Mouse (Mus musculus): ENCODE data around the gene Ak4.
"Not testable (repeated sequence)": the region's sequence is repeated elsewhere in the genome, so short reads cannot be mapped to it uniquely, and the experiment has no call there.

Gene Ak4

DNA sequence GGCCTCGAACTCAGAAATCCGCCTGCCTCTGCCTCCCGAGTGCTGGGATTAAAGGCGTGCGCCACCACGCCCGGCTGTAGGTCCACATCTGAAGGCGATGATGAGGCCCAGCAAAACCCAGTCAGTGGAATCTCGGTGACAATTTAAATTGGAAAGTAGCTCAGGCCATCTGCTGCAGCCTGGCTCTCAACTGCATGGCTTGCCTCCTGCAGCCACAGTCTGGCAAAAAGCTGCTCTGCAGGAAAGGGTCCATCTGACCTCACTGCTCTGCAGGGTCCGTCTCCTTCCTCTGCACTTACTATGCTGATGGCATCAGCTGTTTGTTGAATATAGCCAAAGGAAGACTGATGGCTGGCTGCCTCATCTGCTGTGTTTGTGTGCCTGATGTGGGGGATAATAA lies 3.9 kb downstream of the Ak4 start:
- in situ Hi-C loops (cut with MboI; ENCODE audit: low sequenced_read_pairs): no loop called here

DNA sequence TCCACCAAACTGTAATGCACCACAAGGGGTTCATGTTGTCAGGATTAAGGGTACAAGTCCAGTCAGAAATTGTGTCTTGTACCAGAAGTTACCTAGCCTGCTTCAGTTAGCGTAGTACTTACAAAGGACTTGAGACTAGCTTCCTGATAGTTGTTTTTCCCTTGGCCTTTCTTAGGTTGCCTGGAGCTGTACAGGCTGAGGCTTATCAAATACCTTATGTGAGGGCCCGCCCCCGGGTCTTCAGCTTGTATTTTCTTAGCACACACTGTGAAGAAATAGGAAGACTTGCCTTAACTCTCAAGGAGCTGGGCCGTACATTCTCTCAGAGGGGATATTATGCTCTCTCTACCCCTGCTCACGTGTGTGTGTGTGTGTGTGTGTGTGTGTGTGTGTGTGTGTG lies 4.5 kb downstream of the Ak4 start:
- in situ Hi-C loops (cut with MboI; ENCODE audit: low sequenced_read_pairs): no loop called here

DNA sequence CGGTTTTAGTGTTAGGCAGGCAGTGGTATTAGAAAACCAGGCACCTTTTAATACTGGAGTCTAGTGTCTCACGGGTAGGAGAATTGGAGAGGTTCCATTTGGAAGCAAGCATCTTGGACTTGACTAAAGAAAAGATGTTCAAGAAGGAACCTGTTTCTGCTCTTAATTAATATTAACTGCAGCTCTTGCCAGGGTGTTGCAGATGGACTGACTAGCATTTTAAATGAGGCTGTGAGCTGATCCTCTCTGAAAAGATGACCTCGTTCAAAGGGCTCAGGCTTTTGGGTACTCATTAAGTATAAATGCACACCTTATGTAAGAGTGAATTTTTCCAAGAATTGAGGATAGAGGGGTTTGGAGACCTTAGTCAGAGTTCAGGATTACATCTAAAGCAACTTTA lies 5.4 kb downstream of the Ak4 start:
- in situ Hi-C loops (cut with MboI; ENCODE audit: low sequenced_read_pairs): no loop called here

DNA sequence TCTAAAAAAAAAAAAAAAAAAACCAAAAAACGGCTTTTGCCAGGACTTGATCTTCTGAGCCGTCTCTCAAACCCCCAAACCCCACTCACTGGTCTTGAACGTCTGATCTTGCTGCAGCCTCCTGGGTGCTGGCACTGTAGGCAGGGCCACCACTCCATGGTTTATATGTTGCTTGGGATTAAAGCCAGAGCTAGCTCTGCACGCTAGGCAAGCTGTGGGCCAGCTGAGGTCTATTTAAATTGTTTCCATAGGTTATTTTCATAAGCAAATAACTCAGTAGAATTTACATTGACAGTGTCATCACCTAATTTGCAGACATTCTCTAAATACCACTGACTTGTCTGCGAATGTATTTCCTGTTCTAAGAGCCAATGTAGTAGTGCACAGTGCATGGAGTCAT lies 6.0 kb downstream of the Ak4 start:
- in situ Hi-C loops (cut with MboI; ENCODE audit: low sequenced_read_pairs): no loop called here

DNA sequence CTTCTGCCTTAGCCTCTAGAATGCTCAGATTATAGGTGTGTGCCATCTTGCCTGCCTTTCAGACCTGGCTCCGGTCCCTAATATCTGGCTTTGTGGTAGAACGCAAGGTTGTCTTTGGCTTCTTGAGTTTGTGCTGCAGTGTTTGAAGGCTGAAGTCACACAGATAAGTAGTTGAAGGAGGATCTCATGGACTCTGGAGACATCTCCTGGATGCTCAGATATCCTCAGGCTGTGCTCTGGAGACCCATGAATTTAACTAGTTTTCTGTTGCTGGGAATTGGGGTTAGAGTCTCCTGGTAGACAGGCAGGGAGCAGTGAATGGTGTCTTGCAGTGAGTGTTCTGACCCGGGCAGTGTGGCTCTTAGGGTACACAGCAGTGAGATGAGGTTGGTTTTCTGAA lies 6.6 kb downstream of the Ak4 start:
- in situ Hi-C loops (cut with MboI; ENCODE audit: low sequenced_read_pairs): no loop called here

DNA sequence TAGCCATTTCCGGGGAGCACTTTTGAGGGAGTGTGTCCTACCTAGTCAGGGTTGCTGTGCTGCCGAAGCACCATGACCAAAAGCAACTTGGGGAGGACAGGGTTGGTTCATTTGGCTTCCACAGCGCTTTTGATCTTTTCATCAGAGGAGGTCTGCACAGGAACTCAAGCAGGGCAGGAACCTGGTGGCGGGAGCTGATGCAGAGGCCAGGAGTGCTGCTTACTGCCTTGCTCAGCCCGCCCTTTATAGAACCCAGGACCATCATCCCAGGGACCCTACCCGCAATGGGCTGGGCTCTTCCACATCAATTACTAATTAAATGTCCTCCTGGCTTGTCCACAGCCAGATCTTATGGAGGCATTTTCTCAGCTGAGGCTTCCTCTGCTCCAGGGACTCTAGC lies 7.5 kb downstream of the Ak4 start:
- in situ Hi-C loops (cut with MboI; ENCODE audit: low sequenced_read_pairs): no loop called here

DNA sequence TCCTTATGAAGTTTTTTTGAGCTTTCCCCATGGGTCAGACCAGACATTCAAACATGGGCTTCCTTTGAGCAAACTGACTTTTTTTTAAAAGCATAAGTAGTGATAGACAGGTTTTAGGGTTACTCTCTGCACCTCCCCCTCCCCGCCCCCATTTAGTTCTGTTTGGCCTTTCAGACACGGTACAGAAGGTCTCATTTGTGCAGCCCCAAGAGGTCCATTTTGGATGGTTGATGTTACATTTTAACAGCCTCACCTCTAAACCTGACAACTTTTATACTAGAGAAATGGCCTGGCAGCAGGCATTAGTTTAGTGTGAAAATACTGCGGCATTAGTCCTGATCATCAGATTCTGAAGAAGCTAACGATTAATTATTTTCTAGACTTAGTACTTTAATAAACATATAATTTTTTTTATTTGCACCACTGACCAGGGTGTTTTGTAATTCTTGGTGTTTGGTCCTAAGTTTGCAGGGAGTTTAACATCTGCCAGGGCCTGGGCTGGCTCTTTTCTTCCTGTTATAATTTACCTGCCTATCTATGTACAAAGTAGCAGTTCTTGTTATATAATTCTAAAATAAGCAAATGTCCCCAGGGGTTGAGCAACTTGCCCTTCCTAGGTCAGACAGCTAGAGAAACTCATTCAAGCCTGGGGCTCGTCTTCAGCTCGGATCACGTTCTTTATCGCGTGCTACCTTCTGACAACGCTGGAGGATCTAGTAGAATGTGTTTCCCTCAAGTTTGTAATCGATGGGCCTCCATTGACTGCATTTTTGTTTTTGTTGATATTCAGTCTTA lies 9.0 kb downstream of the Ak4 start:
- in situ Hi-C loops (cut with MboI; ENCODE audit: low sequenced_read_pairs): no loop called here

DNA sequence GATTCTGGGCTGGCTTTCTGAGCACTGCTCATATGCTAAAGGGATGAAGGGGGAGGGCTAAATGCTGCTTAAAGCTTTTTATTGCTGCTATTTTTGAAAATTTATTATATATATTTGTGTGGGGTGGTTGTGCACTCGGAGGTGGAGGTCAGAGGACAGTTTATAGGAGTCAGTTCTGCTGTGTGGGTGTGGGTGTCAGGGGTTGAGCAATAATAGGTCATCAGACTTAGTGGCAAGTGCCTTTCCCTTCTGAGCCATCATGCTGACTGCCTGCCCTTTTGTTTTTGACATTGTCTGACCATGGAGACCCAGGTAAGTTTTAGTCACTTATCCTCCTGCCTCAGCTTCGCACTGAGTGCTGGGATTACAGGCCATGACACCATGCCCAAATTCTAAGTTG lies 10.0 kb downstream of the Ak4 start:
- in situ Hi-C loops (cut with MboI; ENCODE audit: low sequenced_read_pairs): no loop called here

DNA sequence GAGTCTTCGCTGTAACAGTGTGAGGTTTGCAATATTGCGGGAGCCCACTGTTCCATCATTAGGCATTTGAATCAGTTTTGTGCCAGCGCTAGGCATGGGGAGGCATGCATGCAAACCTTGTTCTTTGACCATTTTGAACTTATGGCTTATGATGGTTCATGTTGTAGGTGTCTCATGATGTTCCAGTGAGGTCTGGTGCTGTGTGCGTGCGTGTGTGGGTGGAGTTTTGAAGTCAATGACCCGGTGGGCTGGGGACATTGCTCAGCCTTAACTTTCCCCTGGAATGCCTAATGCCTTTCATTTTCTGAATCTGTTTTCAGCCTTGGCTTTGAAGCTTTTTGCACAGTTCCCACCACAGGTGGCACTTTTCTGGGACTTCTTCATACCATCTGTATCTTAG lies 10.9 kb downstream of the Ak4 start:
- in situ Hi-C loops (cut with MboI; ENCODE audit: low sequenced_read_pairs): no loop called here

DNA sequence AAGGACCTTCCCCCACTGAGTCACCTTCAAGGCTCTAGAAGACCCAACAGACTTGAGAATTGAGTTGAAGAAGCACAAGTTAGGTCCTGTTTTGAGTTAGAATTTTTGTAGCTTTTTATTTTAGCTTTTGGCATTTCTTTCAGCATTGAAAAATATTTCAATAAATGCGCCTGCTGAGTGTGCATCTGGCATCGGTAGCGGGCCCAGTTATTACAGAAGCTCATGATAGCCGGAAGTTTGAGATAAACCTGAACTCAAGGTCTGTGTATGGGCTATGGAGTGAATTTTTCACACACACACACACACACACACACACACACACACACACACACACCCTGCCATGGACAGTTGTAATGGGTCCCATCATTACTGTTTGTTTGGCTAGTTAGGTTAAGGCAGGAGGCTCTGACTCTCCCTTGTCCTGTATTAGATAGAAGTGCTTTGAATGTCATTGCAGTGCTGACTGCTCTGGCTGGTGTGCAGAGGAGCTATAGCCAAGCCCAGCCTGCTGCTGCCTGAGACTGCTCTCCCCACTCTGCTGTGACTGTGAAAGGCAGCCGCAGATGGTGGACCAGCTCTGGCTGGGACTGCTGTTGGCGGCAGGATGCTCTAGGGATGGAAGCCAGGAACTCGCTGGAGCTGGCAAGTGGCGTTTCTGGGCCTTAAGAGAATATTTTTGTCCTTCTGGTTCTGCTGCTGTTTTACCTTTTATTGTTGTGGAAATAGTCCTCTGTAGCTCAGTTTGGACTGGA lies 17.9 kb downstream of the Ak4 start:
- in situ Hi-C loops (cut with MboI; ENCODE audit: low sequenced_read_pairs): no loop called here

DNA sequence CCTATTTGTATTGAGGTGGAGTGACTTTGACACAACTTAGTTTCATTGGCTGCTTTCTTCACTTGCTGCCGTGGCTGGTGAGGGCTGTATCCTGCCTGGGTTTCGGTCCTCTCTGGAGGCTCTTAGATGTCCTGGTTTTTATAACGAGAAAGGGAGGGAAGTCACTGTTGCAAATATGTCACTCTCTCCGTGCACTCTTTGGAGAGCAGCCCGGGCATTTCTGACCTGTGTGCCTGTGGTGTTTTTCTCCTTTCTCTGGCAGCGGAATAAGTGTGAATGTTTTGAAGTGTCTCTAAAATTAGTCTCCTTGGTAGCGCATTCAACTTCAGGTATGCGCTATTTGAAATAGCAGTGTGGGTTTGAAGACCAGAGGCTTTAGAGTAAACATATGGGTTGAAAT lies 19.2 kb downstream of the Ak4 start:
- in situ Hi-C loops (cut with MboI; ENCODE audit: low sequenced_read_pairs): no loop called here

DNA sequence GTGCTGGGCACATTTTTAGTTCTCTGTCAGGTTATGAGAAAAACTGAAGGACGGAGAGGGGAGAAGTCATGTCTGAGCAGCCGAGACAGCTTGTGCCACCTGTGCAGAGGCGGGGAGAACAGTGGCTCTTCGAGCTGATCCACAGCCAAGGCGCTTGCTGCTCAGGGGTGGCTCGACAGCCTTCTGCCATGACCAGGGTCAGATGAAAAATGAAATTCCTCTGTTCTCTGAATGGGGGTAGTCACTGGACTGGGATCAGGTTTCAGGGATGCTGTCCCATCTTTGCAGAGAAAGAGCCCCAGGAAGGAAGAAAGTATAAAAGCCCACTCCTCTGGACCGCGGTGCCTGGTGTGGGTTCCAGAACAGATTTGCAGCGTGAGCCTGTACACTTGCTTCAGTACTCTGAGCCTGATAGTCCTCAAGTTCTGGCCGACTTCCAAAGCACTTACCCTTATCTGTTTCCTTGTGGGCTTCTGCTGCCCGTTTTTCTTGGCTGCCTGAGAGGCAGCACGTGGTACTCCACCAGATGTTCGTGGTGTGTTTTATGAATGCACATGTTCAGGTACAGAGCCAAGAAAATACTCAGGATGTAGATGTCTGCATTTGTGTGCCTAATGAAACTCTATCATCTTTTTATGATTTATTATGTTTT lies 20.8 kb downstream of the Ak4 start:
- in situ Hi-C loops (cut with MboI; ENCODE audit: low sequenced_read_pairs): no loop called here

DNA sequence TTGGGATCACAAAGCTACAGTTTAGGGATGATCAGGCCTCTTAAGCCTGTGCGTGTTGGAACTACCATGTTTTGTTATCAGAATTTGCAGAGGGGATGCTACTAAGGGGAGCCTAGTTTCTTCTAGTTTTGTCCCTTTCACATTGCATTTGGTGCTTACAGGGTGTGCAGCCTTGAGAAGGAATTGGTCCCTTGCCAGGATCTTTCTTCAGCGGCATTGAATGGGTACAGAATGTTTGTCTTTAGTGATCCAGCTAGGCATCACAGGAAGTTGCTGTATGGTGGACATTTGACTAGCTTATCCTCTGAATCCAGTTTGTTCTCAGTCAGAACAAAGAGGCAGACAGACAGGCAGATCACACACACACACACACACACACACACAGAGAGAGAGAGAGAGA lies 23.7 kb downstream of the Ak4 start:
- in situ Hi-C loops (cut with MboI; ENCODE audit: low sequenced_read_pairs): no loop called here

DNA sequence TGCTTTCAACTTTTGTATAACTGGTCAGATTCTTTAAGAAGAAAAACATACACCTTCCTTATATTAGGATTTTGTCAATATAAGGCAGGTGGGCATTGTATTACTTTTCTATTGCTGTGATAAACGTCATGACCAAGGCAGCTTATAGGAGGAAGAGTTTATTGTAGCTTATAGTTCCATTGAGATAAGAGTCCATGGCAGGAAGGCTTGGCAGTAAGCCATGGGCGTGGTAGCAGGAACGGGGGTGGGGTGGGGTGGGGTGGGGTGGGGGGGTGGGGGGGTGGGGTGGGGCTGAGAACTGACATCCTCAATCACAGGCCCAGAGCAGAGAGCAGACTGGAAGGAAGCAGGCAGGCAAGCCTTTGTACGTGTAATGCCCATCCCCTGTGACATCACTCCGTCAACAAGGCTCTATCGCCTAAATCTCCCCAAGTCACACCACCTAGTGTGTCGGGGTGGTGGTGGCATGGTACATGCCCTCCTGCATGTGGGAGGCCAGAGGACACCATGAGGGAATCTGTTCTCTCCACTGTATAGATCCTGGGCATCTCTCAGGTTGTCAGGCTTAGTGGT lies 24.4 kb downstream of the Ak4 start:
- in situ Hi-C loops (cut with MboI; ENCODE audit: low sequenced_read_pairs): no loop called here

DNA sequence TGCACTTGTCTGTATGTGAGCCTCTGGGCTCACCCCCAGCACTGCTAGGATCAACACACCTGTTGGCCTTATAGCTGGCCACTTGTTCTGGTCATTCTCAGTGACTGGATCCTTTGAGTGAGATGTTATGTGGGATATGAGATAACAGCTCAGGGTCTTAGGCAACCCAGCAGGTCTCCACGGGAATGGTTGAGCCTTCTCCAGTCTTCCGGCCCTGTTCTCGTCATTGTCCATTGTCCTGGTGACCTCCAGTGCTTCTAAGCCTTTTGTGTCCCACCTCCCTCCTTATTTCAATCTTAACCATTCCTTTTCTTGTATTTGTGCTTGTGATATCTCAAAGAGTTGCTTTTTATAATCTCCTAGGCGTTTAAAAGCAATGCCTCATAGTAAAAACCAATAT lies 26.6 kb downstream of the Ak4 start:
- in situ Hi-C loops (cut with MboI; ENCODE audit: low sequenced_read_pairs): no loop called here

DNA sequence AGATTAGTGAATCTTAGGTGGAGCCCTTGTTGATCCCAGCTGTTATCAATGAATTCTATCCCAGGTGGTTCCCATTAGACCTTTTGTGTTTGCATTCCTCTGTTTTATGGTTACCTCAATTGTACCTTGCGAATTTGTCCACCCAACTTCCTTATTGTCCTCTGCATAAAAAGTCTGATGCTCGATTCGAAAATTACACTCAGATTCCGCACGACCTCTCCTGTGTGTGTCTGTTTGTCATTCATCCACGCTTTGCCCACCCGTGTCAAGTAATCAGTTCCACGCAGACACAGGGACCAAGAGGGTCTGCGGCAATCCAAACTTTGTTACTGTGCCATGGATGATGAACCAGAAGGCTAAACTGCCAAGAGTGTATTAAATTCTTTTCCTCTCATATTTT lies 27.5 kb downstream of the Ak4 start:
- in situ Hi-C loops (cut with MboI; ENCODE audit: low sequenced_read_pairs): not testable (repeated sequence)

DNA sequence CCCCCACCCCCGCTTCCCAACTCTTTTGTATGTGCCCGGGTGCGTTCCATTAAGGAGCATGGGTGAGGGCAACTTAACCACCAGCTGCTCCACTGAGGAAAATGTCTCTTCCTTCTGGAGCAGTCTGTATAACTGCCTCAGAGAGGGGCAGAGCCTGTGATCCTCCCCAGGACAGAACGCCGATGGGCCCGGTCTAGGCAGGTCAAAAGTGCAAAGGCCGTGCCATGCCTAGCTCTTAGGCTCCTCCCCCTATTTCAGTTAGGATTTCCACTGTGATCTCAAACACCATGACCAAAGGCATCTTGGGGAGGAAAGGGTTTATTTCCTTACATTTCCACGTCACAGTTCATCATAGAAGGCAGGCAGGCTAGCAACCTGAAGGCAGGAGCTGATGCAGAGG lies 29.6 kb downstream of the Ak4 start:
- in situ Hi-C loops (cut with MboI; ENCODE audit: low sequenced_read_pairs): no loop called here

DNA sequence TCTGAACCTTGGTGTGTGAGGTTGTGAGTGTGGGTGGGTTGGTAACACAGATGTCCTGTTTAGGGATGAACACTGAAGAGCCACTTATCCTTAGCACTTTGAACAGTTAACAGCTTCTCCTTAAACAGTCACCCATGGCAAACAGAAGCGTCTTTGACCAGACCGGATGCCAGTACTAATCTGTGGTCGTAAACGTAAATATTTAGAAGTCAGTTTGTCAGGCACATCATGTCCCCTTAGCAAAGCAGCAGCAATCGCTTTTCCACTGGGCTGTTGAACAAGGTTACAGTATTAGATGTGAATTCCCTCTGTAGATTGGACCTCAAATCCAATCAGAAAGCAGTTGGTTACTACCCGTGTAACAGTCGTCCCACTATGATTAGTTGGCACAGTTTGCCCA lies 30.3 kb downstream of the Ak4 start:
- in situ Hi-C loops (cut with MboI; ENCODE audit: low sequenced_read_pairs): no loop called here

DNA sequence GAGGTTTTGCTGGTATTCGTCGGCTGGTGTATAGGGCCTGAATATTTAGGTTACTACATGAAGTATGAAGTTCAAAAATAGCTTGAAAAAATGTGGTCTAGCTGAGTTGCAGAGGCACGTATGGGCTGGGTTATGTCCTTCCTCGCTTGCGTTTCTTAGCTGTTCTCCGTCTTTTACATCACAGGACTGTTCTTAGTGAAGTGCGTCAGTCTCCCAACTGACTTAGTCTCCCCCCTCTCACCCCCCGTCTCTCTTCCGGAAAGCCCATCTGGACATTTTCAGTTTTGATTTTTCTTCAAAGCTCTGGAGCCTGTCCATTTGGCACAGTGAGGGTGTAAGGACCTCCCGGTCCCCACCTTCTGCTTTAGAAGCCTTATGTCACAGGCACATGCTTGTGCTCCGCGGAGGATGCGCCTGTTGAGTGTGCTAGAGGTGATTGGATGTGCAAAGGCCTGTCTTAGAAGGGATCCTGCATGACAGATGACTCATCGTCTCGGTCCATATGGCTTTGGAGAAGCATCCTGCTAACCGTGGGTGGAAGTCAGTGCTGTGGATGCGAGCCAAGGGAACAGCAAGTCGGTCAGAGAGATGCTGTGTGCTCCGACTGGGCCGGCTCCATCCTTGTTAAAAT lies 31.2 kb downstream of the Ak4 start:
- in situ Hi-C loops (cut with MboI; ENCODE audit: low sequenced_read_pairs): no loop called here

DNA sequence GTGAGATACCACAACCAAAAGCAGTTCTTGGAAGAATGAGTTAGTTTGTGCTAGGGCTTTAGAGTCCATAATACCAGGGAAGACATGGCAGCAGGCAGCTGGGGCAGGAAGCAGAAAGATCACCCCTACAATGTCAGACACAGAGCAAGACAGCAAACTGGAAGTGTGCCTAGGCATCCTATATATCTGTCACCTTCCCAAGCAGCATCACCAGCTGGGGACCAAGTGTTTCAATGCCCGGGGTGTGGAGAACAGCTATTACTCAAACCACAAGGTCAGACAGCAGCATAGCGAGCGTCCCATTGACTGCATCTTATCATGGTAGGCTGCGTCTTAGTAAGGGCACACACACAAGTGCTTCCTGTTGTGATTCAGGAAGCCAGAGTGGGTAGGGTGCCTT lies 32.0 kb downstream of the Ak4 start:
- in situ Hi-C loops (cut with MboI; ENCODE audit: low sequenced_read_pairs): no loop called here

DNA sequence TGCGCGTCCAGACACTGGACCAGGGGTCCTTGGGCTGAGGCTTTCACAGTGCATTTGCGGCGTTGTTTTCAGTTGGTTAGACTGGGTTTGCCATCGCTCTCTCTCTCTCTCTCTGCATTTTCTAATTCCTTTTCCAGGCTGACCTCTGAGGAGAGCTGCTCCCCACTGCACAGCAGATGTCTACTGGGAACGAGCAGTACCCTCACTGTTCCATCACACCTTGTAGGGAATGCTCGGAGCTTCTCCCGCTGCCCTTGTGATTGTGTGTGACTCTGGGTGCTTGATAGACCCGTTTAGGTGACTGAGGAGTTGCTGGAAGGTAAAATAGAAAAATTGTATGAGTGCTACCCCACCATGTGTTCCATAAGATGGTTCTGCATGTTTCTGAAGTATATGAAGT lies 33.8 kb downstream of the Ak4 start:
- in situ Hi-C loops (cut with MboI; ENCODE audit: low sequenced_read_pairs): no loop called here
